Mouse (Mus musculus) heart, adult 2 months (tissue): ENCODE measurements around the gene Ear6.

Source experiments
- CTCF ChIP-seq: fragments of 200-600 bp; IDR thresholded peaks from 2 replicates; pipeline ENCODE4 v1.8.1; 2022; ENCODE audit warnings: antibody characterized with exemption, mild to moderate bottlenecking, moderate library complexity
- POLR2A ChIP-seq: fragments of 200-500 bp; IDR thresholded peaks from 2 replicates; pipeline ENCODE4 v1.6.1; 2011; ENCODE audit warnings: mild to moderate bottlenecking, low read depth, low read length, control low read depth; ENCODE audit not compliant: insufficient read depth

GRCm38 (mm10) chr14:51871741-51872140 is 18.2 kb downstream of the Ear6 start:
- TF ChIP-seq CTCF (no peak), POLR2A (no peak)
